Mouse (Mus musculus) embryo, embryonic 9.5 days (tissue): Measurements from ENCODE around the gene Hoxb5.
A peak's percentile ranks its signal among the peaks of the same experiment; 100 is the strongest.

ENCODE experiments used
- DNase-seq: peaks from one replicate; pipeline ENCODE4 v3.0.0-alpha.2; 2017; ENCODE audit errors: extremely low spot score

Gene Hoxb5

GRCm38 (mm10) chr11:96318368-96319070 is 15.4 kb downstream of the Hoxb5 start:
- peak; percentile 84 for DNase-seq

DNA sequence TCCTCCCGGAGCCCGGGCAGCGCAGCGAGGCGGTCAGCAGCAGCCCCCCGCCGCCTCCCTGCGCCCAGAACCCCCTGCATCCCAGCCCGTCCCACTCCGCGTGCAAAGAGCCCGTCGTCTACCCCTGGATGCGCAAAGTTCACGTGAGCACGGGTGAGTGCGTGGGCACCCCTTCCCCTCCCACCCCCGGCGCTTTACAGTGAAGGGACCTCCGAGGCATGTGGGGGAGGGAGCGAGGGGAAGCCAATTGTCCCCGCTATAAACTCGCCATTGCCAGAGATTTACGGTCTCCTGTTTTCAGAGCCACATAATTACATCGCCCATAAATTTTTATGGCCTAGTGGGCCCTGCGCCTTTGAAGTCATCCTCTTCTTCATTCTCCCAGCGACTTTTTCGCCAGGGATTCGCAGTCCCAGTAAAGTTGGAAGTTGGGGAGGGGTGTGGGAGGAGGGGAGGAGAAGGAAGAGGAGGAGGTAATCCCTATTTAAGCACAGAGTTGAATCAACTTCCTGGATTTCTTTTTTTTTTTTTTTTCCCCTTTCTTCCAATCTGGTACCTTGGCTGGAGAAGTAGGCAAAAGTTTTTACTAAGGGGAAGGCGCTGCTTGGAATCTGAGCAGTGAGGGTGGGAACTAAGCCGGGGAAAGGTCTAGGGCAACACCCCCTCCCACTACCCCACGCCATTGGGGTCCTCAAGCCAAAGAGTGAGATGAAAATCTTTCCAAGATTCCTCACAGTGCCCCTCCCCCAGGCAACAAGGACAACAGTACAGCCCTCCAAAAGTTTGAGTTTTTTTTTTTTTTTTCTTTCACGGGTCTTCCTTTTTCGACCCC is 16.2 kb downstream of the Hoxb5 start:
- peak; percentile 79 for DNase-seq

DNA sequence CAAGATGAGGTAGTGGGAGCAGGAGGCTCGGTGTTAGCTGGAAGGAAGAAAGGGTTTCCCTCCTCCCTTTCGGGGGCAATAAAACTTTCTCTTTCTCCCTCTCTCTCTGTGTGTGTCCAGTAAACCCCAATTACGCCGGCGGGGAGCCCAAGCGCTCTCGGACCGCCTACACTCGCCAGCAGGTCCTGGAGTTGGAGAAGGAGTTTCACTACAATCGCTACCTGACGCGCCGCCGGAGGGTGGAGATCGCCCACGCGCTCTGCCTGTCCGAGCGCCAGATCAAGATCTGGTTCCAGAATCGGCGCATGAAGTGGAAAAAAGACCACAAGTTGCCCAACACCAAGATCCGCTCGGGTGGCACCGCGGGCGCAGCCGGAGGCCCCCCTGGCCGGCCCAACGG is 16.8 kb downstream of the Hoxb5 start:
- no peak for DNase-seq

DNA sequence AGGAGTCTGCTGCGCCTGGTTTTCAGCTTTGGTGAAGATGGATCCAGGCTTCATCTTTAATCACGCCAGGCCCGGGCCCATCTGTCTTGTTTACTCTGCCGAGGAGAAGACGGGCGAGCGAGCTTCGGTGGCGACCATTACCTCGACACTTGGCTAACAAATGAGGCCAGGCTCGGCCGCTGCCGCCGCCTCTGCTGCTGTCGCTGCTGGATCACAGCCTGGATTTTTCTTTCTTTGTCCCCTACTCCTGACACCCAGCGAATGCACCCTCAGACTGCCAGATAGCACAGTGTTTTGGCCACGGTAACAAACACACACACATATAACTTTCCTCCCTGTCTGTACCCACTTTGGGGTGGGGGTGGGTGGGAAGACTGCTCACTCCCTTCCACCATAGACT is 17.6 kb downstream of the Hoxb5 start:
- no peak for DNase-seq

- no peak for DNase-seq
These were observed 18.7 kb downstream of the Hoxb5 start for GRCm38 (mm10) chr11:96321846-96322245.

DNA sequence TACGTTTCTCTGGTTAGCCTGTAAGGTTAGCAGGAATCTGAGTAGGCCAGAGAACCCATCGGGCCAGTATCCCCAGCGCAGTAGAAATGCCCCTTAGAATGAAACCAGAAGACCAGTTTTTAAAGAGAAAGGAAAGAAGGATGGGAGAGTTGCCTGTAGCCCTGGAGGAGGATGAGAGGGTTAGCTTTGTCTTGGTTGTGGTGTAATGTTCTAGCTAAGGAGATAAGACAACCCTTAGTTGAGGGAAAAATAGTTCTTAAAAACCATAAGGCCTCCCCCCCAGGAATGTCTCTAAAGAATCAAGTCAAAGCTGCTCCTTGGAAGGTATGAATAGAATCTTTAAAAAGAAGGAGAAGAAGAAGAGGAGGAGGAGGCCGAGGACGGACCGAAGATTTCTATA is 19.6 kb downstream of the Hoxb5 start:
- no peak for DNase-seq

DNA sequence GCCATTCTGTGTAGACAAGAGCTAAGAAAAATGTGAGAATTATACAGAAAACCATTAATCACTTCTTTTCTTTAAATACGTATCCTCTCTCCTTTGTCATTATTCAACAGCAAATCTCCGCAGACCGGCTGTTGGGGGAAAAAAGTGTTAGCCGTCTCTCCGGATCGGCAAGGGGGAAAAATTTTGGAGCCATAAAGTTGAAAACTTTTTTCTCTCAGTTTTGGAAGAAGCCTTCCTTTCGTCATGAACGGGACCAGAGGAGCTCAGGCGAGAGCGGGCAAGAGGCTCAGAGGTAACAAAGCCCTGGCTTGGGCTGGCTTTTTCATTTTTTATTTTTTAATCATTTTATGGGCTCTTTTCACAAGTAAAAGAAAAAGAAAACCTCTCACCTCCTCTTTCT is 20.0 kb downstream of the Hoxb5 start, which contains the start of gene Hoxb3:
Gene Hoxb3, plus strand, starts transcription at position 173 of the 400 bp plus-strand sequence.
- DNase-seq: no peak

GRCm38 (mm10) chr11:96324125-96324524 is 21.0 kb downstream of the Hoxb5 start:
- peak; percentile 79 for DNase-seq

GRCm38 (mm10) chr11:96324965-96325364 is 21.8 kb downstream of the Hoxb5 start:
- DNase-seq: no peak

GRCm38 (mm10) chr11:96325747-96326212 is 22.6 kb downstream of the Hoxb5 start:
- no peak for DNase-seq

DNA sequence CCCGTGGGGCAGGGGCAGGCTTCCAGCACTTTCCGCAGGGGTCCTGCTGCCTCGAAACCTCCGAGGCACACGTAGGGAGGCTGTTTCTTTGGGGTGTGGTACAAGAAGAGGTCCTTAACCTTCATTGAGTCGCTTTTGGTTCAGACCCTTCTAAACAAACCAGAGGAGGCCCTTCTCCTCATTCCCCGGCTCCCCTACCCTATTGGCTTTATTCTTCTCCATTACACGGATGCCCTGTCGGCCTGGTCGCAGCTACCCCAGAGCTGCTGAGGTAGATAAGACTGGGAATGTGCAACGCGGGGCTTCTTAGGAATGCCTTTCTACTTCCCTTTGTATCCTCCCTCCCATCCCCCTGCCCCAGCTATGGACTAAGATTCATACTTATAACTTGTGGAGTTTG is 23.6 kb downstream of the Hoxb5 start:
- no peak for DNase-seq

GRCm38 (mm10) chr11:96327122-96327521 is 24.0 kb downstream of the Hoxb5 start:
- no peak for DNase-seq

- no peak for DNase-seq
These were observed 24.6 kb downstream of the Hoxb5 start for GRCm38 (mm10) chr11:96327750-96328149.

- DNase-seq: no peak
These were observed 25.5 kb downstream of the Hoxb5 start for GRCm38 (mm10) chr11:96328605-96329004.

GRCm38 (mm10) chr11:96332105-96332504 is 29.0 kb downstream of the Hoxb5 start:
- no peak for DNase-seq

DNA sequence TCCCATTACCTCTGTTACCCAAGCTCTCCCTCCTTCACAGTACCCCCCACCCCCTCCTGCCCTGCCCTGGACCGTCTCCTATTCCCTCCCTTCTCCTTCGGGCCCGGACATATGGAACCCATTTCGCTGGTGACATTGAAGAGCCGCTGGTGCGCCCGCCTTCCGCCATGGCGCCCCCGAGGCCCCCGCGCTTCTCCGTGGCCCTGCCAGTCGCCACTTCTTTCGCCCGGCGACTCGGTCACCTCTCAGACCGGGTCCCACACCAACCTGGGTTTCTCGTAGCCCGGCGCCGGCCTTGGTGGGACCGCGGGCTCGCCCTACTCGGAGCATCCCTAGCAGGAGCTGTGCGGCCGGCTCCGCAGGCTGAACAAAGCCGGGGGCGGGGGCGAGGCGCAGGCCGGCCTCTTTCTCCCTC is 29.5 kb downstream of the Hoxb5 start:
- DNase-seq: no peak

GRCm38 (mm10) chr11:96333241-96334001 is 30.3 kb downstream of the Hoxb5 start:
- no peak for DNase-seq

GRCm38 (mm10) chr11:96334002-96334364 is 30.8 kb downstream of the Hoxb5 start:
- no peak for DNase-seq

GRCm38 (mm10) chr11:96334998-96335397 is 31.9 kb downstream of the Hoxb5 start:
- no peak for DNase-seq

DNA sequence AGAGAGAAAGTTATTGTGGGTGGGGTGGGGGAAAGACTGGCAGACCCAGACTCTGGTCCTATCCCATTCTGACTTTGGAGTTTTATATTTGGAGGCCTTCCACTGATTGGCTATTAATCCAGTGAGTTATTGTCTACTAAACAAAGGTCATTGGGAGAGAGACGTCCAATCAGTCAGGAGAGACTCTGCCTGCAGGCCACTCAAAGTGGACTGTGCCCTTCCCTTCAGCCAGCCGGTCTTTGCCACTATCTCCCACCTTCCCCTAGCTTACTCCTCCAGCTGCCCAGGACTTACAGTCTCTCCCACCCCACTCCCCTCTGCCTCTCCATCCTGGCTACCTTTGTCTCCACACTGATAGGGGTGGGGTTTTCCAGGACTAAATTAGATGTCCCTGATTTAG is 33.5 kb downstream of the Hoxb5 start:
- DNase-seq: no peak

GRCm38 (mm10) chr11:96337026-96337425 is 33.9 kb downstream of the Hoxb5 start:
- DNase-seq: no peak
